Mouse (Mus musculus) hindbrain, postnatal 0 days (tissue): ENCODE data around the gene Map4. TPM values are rescaled to one million over a fixed set of nuclear protein-coding genes. Genes with fewer than 3 reads are reported as not detected.
"Not testable (repeated sequence)": the region's sequence is repeated elsewhere in the genome, so short reads cannot be mapped to it uniquely, and the experiment has no call there.

ENCODE experiments used
- ATAC-seq: fragments of 200-750 bp; cut with Nextera tagmentation; 2 replicates; pipeline ENCODE4 v1.8.0; 2017; ENCODE audit warnings: mild to moderate bottlenecking, moderate TSS enrichment, moderate library complexity
- DNase-seq: peaks from one replicate; pipeline ENCODE4 v3.0.0-alpha.2; 2015; ENCODE audit warnings: low spot score
- H3K27ac ChIP-seq: fragments of 300-500 bp; sonication (generic); 2 replicates; pipeline ENCODE4 v1.5.1; 2014; ENCODE audit warnings: mild to moderate bottlenecking
- H3K27me3 ChIP-seq: fragments of 300-500 bp; sonication (generic); 2 replicates; pipeline ENCODE4 v1.6.1; 2014; ENCODE audit warnings: low read length, mixed read lengths; ENCODE audit not compliant: insufficient read depth
- H3K36me3 ChIP-seq: fragments of 300-500 bp; sonication (generic); 2 replicates; pipeline ENCODE4 v1.6.1; 2014; ENCODE audit warnings: low read length, mixed read lengths; ENCODE audit not compliant: insufficient read depth
- H3K4me1 ChIP-seq: fragments of 300-500 bp; sonication (generic); 2 replicates; pipeline ENCODE4 v1.6.1; 2014; ENCODE audit warnings: antibody characterized with exemption, low read length, mixed read lengths; ENCODE audit not compliant: insufficient read depth
- H3K4me2 ChIP-seq: fragments of 300-500 bp; sonication (generic); 2 replicates; pipeline ENCODE4 v1.6.1; 2014; ENCODE audit warnings: low read depth, mild to moderate bottlenecking, low read length, moderate library complexity, mixed read lengths
- H3K4me3 ChIP-seq: fragments of 300-500 bp; sonication (generic); 2 replicates; pipeline ENCODE4 v1.5.1; 2014; ENCODE audit warnings: low read length
- H3K9ac ChIP-seq: fragments of 300-500 bp; sonication (generic); replicated peaks from 2 replicates; pipeline ENCODE4 v1.6.1; 2014; ENCODE audit warnings: mild to moderate bottlenecking, low read length, moderate library complexity, mixed read lengths
- H3K9me3 ChIP-seq: fragments of 300-500 bp; sonication (generic); 2 replicates; pipeline ENCODE4 v1.6.1; 2016; ENCODE audit warnings: low read length, mixed read lengths
- CTCF ChIP-seq: IDR thresholded peaks from 2 replicates; pipeline ENCODE4 v1.5.1; 2016; ENCODE audit warnings: antibody characterized with exemption, control low read depth, low read depth
- WGBS: fragments of 180-500 bp; shearing (Covaris S2); extraction: QIAGEN DNeasy Blood & Tissue Kit; methylation state at CpG from one replicate; pipeline ENCODE4 v1.1.7; 2014; 5-methylcytosine and 5-hydroxymethylcytosine counted together
- polyA plus RNA-seq: library from polyadenylated mRNA; unstranded; fragments of >200 nt; fragmentation: Nextera tagmentation; extraction: Ambion mirVana; gene quantifications from 2 replicates; pipeline ENCODE4 v1.2.1, GENCODE M21; 2015
- total RNA-seq: library from RNA; depleted of rRNA; stranded (reverse); fragments of >200 nt; gene quantifications from 2 replicates; pipeline ENCODE4 v1.2.3, GENCODE M21; 2014

Map4 gene
- total and polyA plus RNA-seq, 2 experiments from 2014 or later = 207 to 254 TPM

- ATAC-seq (peak; percentile 97), DNase-seq (peak; percentile 95)
- Histone ChIP-seq H3K27me3 (no peaks in the 10 kb centered on the region), H3K4me2 (peak within 1 kb of the TSS; percentile 78), H3K4me1 (peaks cover 9% of the 10 kb centered on the region), H3K9me3 (no peaks in the 10 kb centered on the region), H3K27ac (peak within 1 kb of the TSS; percentile 97), H3K36me3 (peaks cover 19% of the 10 kb centered on the region), H3K9ac (peak within 1 kb of the TSS; percentile 97), H3K4me3 (peak within 1 kb of the TSS; percentile 91)
- WGBS = 1% methylated on average over 78 of the region's 79 CpGs
- TF ChIP-seq CTCF = no peak
Observed at GRCm38 (mm10) chr9:110116977-110117778, 185.9 kb downstream of the Map4 start, which contains the start of gene Smarcc1. Gene Smarcc1, plus strand, starts transcription at chr9:110117708.

- no peak for TF ChIP-seq CTCF
- Histone ChIP-seq H3K9me3 (no peaks in the 10 kb centered on the region), H3K4me3 (peak within 1 kb of the TSS; percentile 91), H3K27ac (peak within 1 kb of the TSS; percentile 97), H3K36me3 (peaks cover 14% of the 10 kb centered on the region), H3K4me2 (peak within 1 kb of the TSS; percentile 78), H3K27me3 (no peaks in the 10 kb centered on the region), H3K9ac (peak within 1 kb of the TSS; percentile 97), H3K4me1 (peaks cover 9% of the 10 kb centered on the region)
- under 1% methylated on average over 17 of the region's 17 CpGs for WGBS
- ATAC-seq (peak; percentile 48), DNase-seq (no peak)
Observed at GRCm38 (mm10) chr9:110117779-110118139, 186.5 kb downstream of the Map4 start, which contains the start of gene Dhx30. Gene Dhx30, minus strand, starts transcription at chr9:110117830.

- no peak for TF ChIP-seq CTCF
- DNase-seq (no peak), ATAC-seq (no peak)
- Histone ChIP-seq H3K9ac (peak overlapping the region; percentile 97), H3K4me1 (peaks cover 9% of the 10 kb centered on the region), H3K9me3 (no peaks in the 10 kb centered on the region), H3K4me3 (peak overlapping the region; percentile 91), H3K27ac (peak overlapping the region; percentile 97), H3K36me3 (peaks cover 9% of the 10 kb centered on the region; the same call in 1 of the 2 replicates), H3K27me3 (no peaks in the 10 kb centered on the region), H3K4me2 (peak overlapping the region; percentile 78)
- 36% methylated on average over 1 of the region's 1 CpGs for WGBS
Observed at GRCm38 (mm10) chr9:110118249-110118648, 187.0 kb downstream of the Map4 start.

- no peak for TF ChIP-seq CTCF
- Histone ChIP-seq H3K27me3 (no peaks in the 10 kb centered on the region), H3K9me3 (no peaks in the 10 kb centered on the region), H3K27ac (no peak overlapping the region), H3K36me3 (no peaks in the 10 kb centered on the region), H3K4me2 (no peak overlapping the region), H3K4me3 (no peak overlapping the region), H3K9ac (no peak overlapping the region), H3K4me1 (peaks cover 9% of the 10 kb centered on the region)
- ATAC-seq (no peak), DNase-seq (no peak)
- WGBS = 79% methylated on average over 4 of the region's 4 CpGs
Observed at GRCm38 (mm10) chr9:110121424-110121823, 190.2 kb downstream of the Map4 start.

- H3K4me2 ChIP-seq = no peak overlapping the region
- no peak overlapping the region for H3K9ac ChIP-seq
- no peak for DNase-seq
- ATAC-seq = no peak
- no peaks in the 10 kb centered on the region for H3K36me3 ChIP-seq
- no peak for TF ChIP-seq CTCF
- H3K4me3 ChIP-seq = no peak overlapping the region
- H3K27me3 ChIP-seq = no peaks in the 10 kb centered on the region
- no peaks in the 10 kb centered on the region for H3K9me3 ChIP-seq
- WGBS = 85% methylated on average over 2 of the region's 2 CpGs
- H3K4me1 ChIP-seq = peaks cover 6% of the 10 kb centered on the region
- no peak overlapping the region for H3K27ac ChIP-seq
Observed at GRCm38 (mm10) chr9:110123322-110123721, 192.1 kb downstream of the Map4 start.

GRCm38 (mm10) chr9:110124008-110124540, 192.8 kb downstream of the Map4 start:
- H3K4me3 ChIP-seq, H3K9ac ChIP-seq, H3K4me2 ChIP-seq, H3K27me3 ChIP-seq, H3K27ac ChIP-seq, H3K9me3 ChIP-seq, H3K36me3 ChIP-seq, ATAC-seq, DNase-seq, H3K4me1 ChIP-seq: not testable (repeated sequence)
- WGBS = 64% methylated on average over 2 of the region's 2 CpGs
